Mouse (Mus musculus) midbrain, embryonic 14.5 days (tissue): ENCODE data around the gene Tet1. TPM values are rescaled to one million over a fixed set of nuclear protein-coding genes. Genes with fewer than 3 reads are reported as not detected.

Source experiments
- ATAC-seq: fragments of 200-750 bp; cut with Nextera tagmentation; 2 replicates; pipeline ENCODE4 v1.8.0; 2017; ENCODE audit warnings: moderate number of reproducible peaks, moderate library complexity; ENCODE audit not compliant: low FRiP score, low TSS enrichment
- DNase-seq: peaks from one replicate; pipeline ENCODE4 v3.0.0-alpha.2; 2015
- H3K27ac ChIP-seq: fragments of 300-500 bp; sonication (generic); replicated peaks from 2 replicates; pipeline ENCODE4 v1.5.1; 2014; ENCODE audit warnings: mild to moderate bottlenecking, low read depth, low read length, moderate library complexity
- H3K27me3 ChIP-seq: fragments of 300-500 bp; sonication (generic); 2 replicates; pipeline ENCODE4 v1.6.1; 2014; ENCODE audit warnings: low read length, control low read depth, mixed read lengths; ENCODE audit not compliant: control insufficient read depth, insufficient read depth
- H3K36me3 ChIP-seq: fragments of 300-500 bp; sonication (generic); 2 replicates; pipeline ENCODE4 v1.6.1; 2014; ENCODE audit warnings: low read length, control low read depth; ENCODE audit not compliant: control insufficient read depth, insufficient read depth
- H3K4me1 ChIP-seq: fragments of 300-500 bp; sonication (generic); 2 replicates; pipeline ENCODE4 v1.6.1; 2014; ENCODE audit warnings: mild to moderate bottlenecking, antibody characterized with exemption, low read length, control low read depth; ENCODE audit not compliant: control insufficient read depth, insufficient read depth
- H3K4me2 ChIP-seq: fragments of 300-500 bp; sonication (generic); 2 replicates; pipeline ENCODE4 v1.6.1; 2014; ENCODE audit warnings: mild to moderate bottlenecking, low read length, moderate library complexity
- H3K4me3 ChIP-seq: fragments of 300-500 bp; sonication (generic); replicated peaks from 2 replicates; pipeline ENCODE4 v1.5.1; 2014; ENCODE audit warnings: low read depth, low read length
- H3K9ac ChIP-seq: fragments of 300-500 bp; sonication (generic); replicated peaks from 2 replicates; pipeline ENCODE4 v1.6.1; 2014; ENCODE audit warnings: mild to moderate bottlenecking, low read length, moderate library complexity
- H3K9me3 ChIP-seq: fragments of 300-500 bp; sonication (generic); 2 replicates; pipeline ENCODE4 v1.6.1; 2016; ENCODE audit warnings: low read length, control low read depth, mixed read lengths; ENCODE audit not compliant: control insufficient read depth
- WGBS: fragments of 180-500 bp; shearing (Covaris S2); extraction: QIAGEN DNeasy Blood & Tissue Kit; methylation state at CpG from one replicate; pipeline ENCODE4 v1.1.7; 2014; 5-methylcytosine and 5-hydroxymethylcytosine counted together
- polyA plus RNA-seq: library from polyadenylated mRNA; unstranded; fragments of >200 nt; fragmentation: Nextera tagmentation; extraction: Ambion mirVana; gene quantifications from 2 replicates; pipeline ENCODE4 v1.2.1, GENCODE M21; 2014

The Tet1 gene
- polyA plus RNA-seq, 1 experiment from 2014 or later = 44.3 TPM

- no peaks in the 10 kb centered on the region for H3K9me3 ChIP-seq
- H3K27ac ChIP-seq = no peak overlapping the region
- no peaks in the 10 kb centered on the region for H3K27me3 ChIP-seq
- no peaks in the 10 kb centered on the region for H3K36me3 ChIP-seq
- no peak overlapping the region for H3K4me3 ChIP-seq
- H3K4me1 ChIP-seq = peaks cover 7% of the 10 kb centered on the region
- 93% methylated on average over 3 of the region's 3 CpGs for WGBS
- ATAC-seq (no peak), DNase-seq (no peak)
- no peak overlapping the region for H3K9ac ChIP-seq
- no peak overlapping the region; the same call in 1 of the 2 replicates for H3K4me2 ChIP-seq
These were observed 10.2 kb upstream of the Tet1 start for GRCm38 (mm10) chr10:62918985-62919384.

GRCm38 (mm10) chr10:62911120-62911519, 2.3 kb upstream of the Tet1 start:
- H3K4me2 ChIP-seq = no peak overlapping the region
- ATAC-seq (no peak), DNase-seq (no peak)
- H3K9me3 ChIP-seq = no peaks in the 10 kb centered on the region
- H3K36me3 ChIP-seq = no peaks in the 10 kb centered on the region
- no peaks in the 10 kb centered on the region for H3K4me1 ChIP-seq
- H3K9ac ChIP-seq = no peak overlapping the region
- 98% methylated on average over 2 of the region's 2 CpGs for WGBS
- no peaks in the 10 kb centered on the region for H3K27me3 ChIP-seq
- no peak overlapping the region for H3K4me3 ChIP-seq
- no peak overlapping the region for H3K27ac ChIP-seq

- Histone ChIP-seq H3K9me3 (no peaks in the 10 kb centered on the region), H3K4me3 (no peak overlapping the region), H3K4me1 (no peaks in the 10 kb centered on the region), H3K4me2 (no peak overlapping the region), H3K36me3 (no peaks in the 10 kb centered on the region), H3K9ac (no peak overlapping the region), H3K27ac (no peak overlapping the region), H3K27me3 (no peaks in the 10 kb centered on the region)
- no peak for DNase-seq
- WGBS = 93% methylated on average over 7 of the region's 7 CpGs
- ATAC-seq = no peak
These were observed 2.5 kb downstream of the Tet1 start for GRCm38 (mm10) chr10:62906336-62906735.

- ATAC-seq (no peak), DNase-seq (no peak)
- Histone ChIP-seq H3K9me3 (no peaks in the 10 kb centered on the region), H3K4me3 (no peak overlapping the region), H3K9ac (no peak overlapping the region), H3K27ac (no peak overlapping the region), H3K27me3 (no peaks in the 10 kb centered on the region), H3K4me1 (no peaks in the 10 kb centered on the region), H3K4me2 (no peak overlapping the region), H3K36me3 (no peaks in the 10 kb centered on the region)
- WGBS = 73% methylated on average over 1 of the region's 1 CpGs
These were observed 6.0 kb downstream of the Tet1 start for GRCm38 (mm10) chr10:62902829-62903228.

- DNase-seq (no peak), ATAC-seq (no peak)
- H3K27me3 ChIP-seq = no peaks in the 10 kb centered on the region
- 43% methylated on average over 8 of the region's 8 CpGs for WGBS
- no peak overlapping the region for H3K27ac ChIP-seq
- no peak overlapping the region for H3K4me2 ChIP-seq
- no peaks in the 10 kb centered on the region for H3K4me1 ChIP-seq
- H3K9ac ChIP-seq = no peak overlapping the region
- no peak overlapping the region for H3K4me3 ChIP-seq
- no peaks in the 10 kb centered on the region for H3K36me3 ChIP-seq
- no peaks in the 10 kb centered on the region for H3K9me3 ChIP-seq
These were observed 7.0 kb downstream of the Tet1 start for GRCm38 (mm10) chr10:62901826-62902225.

- Histone ChIP-seq H3K9me3 (no peaks in the 10 kb centered on the region), H3K27ac (no peak overlapping the region), H3K9ac (no peak overlapping the region), H3K36me3 (no peaks in the 10 kb centered on the region), H3K4me2 (no peak overlapping the region), H3K4me1 (no peaks in the 10 kb centered on the region), H3K4me3 (no peak overlapping the region), H3K27me3 (no peaks in the 10 kb centered on the region)
- DNase-seq (no peak), ATAC-seq (no peak)
- 99% methylated on average over 4 of the region's 4 CpGs for WGBS
These were observed 8.7 kb downstream of the Tet1 start for GRCm38 (mm10) chr10:62900144-62900543.

GRCm38 (mm10) chr10:62898061-62898460, 10.7 kb downstream of the Tet1 start:
- ATAC-seq = no peak

GRCm38 (mm10) chr10:62897437-62897836, 11.4 kb downstream of the Tet1 start:
- H3K9me3 ChIP-seq = no peaks in the 10 kb centered on the region
- WGBS = 97% methylated on average over 3 of the region's 3 CpGs
- no peaks in the 10 kb centered on the region for H3K36me3 ChIP-seq
- ATAC-seq (no peak), DNase-seq (no peak)
- H3K4me3 ChIP-seq = no peak overlapping the region
- no peak overlapping the region for H3K4me2 ChIP-seq
- no peak overlapping the region for H3K9ac ChIP-seq
- no peaks in the 10 kb centered on the region for H3K4me1 ChIP-seq
- no peaks in the 10 kb centered on the region for H3K27me3 ChIP-seq
- H3K27ac ChIP-seq = no peak overlapping the region

More at GRCm38 (mm10) chr10:62898061-62898460, 10.7 kb downstream of the Tet1 start:
- Histone ChIP-seq H3K9me3 (no peaks in the 10 kb centered on the region), H3K27ac (no peak overlapping the region), H3K27me3 (no peaks in the 10 kb centered on the region), H3K9ac (no peak overlapping the region), H3K36me3 (no peaks in the 10 kb centered on the region), H3K4me3 (no peak overlapping the region), H3K4me2 (no peak overlapping the region), H3K4me1 (no peaks in the 10 kb centered on the region)
- WGBS = 76% methylated on average over 2 of the region's 2 CpGs
- DNase-seq = no peak

GRCm38 (mm10) chr10:62896774-62897173, 12.0 kb downstream of the Tet1 start:
- H3K4me3 ChIP-seq = no peak overlapping the region
- H3K27ac ChIP-seq = no peak overlapping the region
- no peaks in the 10 kb centered on the region for H3K27me3 ChIP-seq
- no peaks in the 10 kb centered on the region for H3K4me1 ChIP-seq
- H3K4me2 ChIP-seq = no peak overlapping the region
- H3K9ac ChIP-seq = no peak overlapping the region
- H3K36me3 ChIP-seq = no peaks in the 10 kb centered on the region
- ATAC-seq (no peak), DNase-seq (no peak)
- H3K9me3 ChIP-seq = no peaks in the 10 kb centered on the region
- WGBS = 71% methylated on average over 4 of the region's 4 CpGs
